Mouse (Mus musculus) adrenal gland, postnatal 36 days (tissue): ENCODE data around the gene Cald1. TPM values are rescaled to one million over a fixed set of nuclear protein-coding genes. Genes with fewer than 3 reads are reported as not detected.

Experiments
- DNase-seq, 2 experiments: peaks; one replicate each; pipeline ENCODE4 v3.0.0; 2021; ENCODE audit warnings: mixed read lengths in 1 of 2
- total RNA-seq, 2 experiments: library from RNA; stranded (reverse); gene quantifications; 2 replicates each; pipeline ENCODE4 v1.2.3; 2021

Gene Cald1
- total RNA-seq, 2 experiments from 2014 or later = 49.9 to 81.3 TPM

GRCm38 (mm10) chr6:34765721-34766120 is 167.4 kb downstream of the Cald1 start:
- no peak for DNase-seq

- no peak for DNase-seq
Observed at GRCm38 (mm10) chr6:34769984-34770383, 171.7 kb downstream of the Cald1 start.

DNA sequence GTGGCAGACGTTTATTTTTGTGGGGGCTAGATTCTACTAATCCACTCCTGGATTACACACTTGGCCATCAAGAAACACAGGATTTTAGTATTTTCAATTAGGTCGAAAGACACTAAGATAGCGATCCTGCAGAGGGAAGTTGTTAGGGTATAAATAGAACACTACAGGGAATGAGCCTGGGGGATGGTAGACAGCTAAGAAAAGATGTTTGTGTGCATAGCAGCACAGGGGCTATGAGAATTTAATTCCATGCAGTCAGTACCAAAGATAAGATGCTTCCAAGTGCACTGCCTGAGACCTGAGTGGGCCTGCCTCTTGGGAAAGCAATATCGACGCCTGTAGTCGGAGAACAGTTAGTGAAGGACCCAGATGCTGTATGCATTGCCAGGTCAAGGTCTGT is 172.2 kb downstream of the Cald1 start:
- DNase-seq = no peak

DNA sequence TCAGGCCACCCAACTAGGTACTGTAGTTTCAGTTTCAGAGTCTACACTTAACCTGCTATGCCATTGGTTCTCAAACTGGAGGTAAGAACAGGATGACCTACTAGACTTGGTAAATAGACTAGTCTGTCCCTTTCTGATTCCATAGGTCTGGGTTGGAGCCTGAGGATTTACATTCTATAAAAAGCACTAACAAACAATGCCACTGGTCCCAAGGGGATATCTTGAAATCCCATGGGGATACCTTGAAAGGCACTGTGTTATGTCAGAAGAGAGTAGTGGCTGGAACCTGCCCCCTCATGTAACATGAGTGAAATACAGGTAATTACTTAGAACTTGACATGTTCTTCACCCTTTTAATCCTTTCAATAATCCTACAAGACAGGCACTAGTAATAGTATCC is 178.1 kb downstream of the Cald1 start:
- DNase-seq = no peak

DNA sequence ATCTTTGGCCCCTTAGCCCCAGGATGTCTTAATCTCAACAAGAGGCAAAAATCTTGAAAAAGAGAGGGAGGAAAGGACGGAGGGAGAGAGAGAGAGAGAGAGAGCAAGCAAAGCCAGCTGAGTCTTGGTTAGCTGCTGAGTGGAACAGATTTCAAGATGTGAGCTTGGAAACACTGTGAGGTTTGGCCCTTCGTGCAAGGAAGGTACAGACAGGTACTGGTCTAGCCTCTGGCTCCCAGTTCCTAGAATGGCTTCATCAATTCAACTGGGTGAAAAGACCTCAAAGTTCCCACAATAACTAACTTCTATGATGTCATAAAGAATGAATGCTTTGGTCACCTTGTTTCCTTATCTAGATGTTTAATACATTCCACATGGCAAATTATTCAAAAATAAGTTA is 178.8 kb downstream of the Cald1 start:
- DNase-seq = no peak

GRCm38 (mm10) chr6:34777981-34778668 is 179.8 kb downstream of the Cald1 start:
- no peak for DNase-seq

- DNase-seq = peak; percentile 97
Observed at GRCm38 (mm10) chr6:34780231-34780942, 182.1 kb downstream of the Cald1 start, which contains the start of gene Agbl3. Gene Agbl3, plus strand, starts transcription at chr6:34780432.

DNA sequence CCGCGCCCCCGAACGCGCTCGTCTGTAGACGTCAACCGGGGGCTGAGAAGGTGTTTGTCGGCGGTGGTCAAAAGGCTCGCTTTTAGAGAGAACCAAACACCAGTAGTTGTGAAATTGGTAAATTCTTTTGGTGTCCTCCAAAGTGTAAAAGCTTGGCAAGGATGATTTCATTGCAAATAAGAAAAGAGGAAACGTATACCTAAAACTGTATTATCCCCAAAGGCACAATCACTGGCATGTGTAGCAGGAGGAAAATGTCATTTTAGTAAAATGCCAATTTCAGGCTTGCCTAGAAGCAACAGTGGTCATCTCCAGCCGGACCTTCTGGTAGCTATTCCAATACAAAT is 182.6 kb downstream of the Cald1 start:
- no peak for DNase-seq

- DNase-seq = no peak
Observed at GRCm38 (mm10) chr6:34782493-34782892, 184.2 kb downstream of the Cald1 start.

DNA sequence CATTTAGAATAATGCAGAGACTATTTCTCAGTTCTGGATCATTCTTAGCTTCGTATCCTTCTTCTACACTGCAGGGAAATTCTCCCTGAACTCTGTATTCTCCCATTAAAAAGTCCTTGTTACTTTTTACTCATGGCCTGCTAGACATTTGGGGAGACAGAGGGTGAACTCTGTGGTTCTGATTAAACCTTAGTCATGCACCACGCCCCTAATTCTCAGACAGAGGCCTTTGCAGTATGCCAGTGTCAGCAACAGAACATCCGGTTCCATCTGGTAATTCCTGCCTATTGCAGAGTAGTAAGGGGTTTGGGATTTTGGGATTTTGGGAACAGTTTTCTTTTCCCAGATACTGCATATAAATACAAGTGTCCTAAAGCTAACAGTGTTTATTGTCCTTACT is 198.6 kb downstream of the Cald1 start:
- peak; percentile 18 to 48 for DNase-seq

DNA sequence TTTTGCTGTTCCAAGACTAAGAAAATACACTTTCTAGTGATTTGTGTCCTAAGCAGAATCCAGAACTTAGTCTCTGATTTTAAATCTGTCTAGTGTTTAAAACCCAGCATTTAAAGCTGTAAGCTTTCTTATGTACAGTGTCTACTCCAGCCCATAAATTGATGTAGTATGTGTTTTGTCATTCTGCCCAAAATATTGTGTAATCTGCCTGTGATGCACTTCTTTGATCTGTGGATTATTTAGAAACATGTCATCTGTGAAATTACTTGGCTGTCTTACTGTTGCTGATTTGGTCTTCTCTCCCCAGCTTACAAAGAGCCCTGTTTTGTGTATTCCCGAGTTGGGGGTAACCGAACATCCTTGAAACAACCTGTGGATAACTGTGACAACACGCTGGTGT is 199.6 kb downstream of the Cald1 start:
- DNase-seq = no peak

GRCm38 (mm10) chr6:34805582-34805981 is 207.3 kb downstream of the Cald1 start:
- DNase-seq = no peak

- no peak for DNase-seq
Observed at GRCm38 (mm10) chr6:34810651-34811050, 212.4 kb downstream of the Cald1 start.

DNA sequence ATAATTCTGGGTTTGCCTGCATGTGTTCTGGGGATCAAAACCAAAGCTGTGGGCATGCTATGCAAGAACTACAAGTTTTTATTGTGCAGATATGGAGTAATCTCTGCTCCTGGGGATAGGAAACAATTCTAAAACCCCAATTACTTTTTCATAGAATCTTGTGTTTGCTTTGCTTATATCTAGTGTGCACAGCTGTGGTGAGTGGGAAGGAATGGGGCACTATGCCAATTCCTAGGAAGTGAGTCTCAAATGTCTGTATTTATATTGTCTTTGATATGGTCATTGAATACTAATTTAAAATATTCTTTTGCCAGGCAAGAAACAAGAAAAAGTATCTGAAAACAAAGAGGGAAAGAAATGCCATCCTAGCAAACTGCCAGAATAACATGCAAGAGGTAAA is 226.1 kb downstream of the Cald1 start:
- DNase-seq = no peak

Other genes with a start within 250 kb of the Cald1 start
- 100 to 1,000 TPM; 233 to 373 TPM for gene Akr1b8, start 244.4 kb upstream of the Cald1 start, total RNA-seq
- gene Akr1b10, start 214.3 kb upstream of the Cald1 start, total RNA-seq = 100 to 1,000 TPM; 142 to 220 TPM
- gene Akr1b7, start 186.2 kb upstream of the Cald1 start, total RNA-seq = 1,000 to 10,000 TPM; 2,443 to 8,516 TPM
- gene Bpgm, start 122.3 kb upstream of the Cald1 start, total RNA-seq = 10 to 100 TPM; 27.3 to 33.0 TPM
- gene Agbl3, start 181.9 kb downstream of the Cald1 start, total RNA-seq = 10 to 100 TPM; 11.9 to 16.1 TPM